Mouse (Mus musculus) kidney, adult 8-10 months (tissue): ENCODE measurements around the gene Fbxl15.
A peak's percentile ranks its signal among the peaks of the same experiment; 100 is the strongest.

Experiments
- DNase-seq, 2 experiments: peaks; one replicate each; pipeline ENCODE4 v3.0.0; 2022

Gene Fbxl15

DNA sequence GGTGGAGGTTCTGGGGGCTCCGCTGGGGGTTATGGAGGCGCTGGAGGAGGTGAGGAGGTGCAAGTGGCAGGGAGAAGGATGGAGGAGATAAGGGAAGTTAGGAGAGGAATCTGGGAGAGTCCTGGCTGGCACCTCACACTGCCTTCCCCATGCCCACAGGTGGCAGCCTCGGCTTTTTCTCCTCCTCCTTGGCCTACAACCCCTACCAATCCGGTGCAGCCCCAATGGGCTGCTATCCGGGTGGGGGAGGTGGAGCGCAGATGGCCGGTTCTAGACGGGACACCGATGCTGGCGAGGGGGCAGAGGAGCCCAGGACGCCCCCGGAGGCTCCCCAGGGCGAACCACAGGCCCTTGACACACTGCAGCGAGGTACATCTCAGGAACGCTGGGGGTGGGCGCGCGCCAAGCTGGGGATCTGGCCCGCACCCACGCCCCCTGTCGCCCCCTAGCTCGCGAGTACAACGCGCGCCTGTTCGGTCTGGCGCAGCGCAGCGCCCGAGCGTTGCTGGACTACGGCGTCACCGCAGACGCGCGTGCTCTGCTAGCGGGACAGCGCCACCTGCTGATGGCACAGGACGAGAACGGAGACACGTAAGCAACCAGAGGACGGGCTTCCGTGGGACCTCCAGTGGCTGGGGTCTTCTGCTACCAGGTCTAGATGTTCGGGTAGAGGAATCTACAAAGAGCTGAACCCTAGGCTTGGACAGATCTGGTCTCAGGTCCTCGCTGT lies 19.1 kb upstream of the Fbxl15 start:
- DNase-seq = peak; percentile 64 to 81

DNA sequence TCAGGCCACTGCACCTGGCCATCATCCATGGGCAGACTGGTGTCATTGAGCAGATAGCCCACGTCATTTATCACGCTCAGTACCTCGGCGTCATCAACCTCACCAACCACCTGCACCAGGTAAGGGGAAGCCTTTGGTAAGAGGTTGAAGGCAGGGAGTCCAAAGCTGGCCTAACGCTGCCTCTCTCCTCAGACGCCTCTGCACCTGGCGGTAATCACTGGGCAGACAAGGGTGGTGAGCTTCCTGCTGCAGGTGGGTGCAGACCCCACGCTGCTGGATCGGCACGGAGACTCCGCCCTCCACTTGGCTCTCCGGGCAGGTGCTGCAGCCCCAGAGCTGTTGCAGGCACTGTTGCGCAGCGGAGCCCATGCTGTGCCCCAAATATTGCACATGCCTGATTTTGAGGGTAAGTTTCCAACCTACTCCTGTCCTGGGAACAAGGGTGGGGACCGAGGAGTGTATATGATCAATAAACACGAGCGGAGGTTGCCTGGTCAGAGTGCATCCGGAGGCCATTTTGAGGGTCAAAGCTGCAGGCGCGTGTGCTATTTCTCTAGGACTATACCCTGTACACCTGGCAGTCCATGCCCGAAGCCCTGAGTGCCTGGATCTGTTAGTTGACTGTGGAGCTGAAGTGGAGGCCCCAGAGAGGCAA lies 18.2 kb upstream of the Fbxl15 start:
- no peak for DNase-seq

DNA sequence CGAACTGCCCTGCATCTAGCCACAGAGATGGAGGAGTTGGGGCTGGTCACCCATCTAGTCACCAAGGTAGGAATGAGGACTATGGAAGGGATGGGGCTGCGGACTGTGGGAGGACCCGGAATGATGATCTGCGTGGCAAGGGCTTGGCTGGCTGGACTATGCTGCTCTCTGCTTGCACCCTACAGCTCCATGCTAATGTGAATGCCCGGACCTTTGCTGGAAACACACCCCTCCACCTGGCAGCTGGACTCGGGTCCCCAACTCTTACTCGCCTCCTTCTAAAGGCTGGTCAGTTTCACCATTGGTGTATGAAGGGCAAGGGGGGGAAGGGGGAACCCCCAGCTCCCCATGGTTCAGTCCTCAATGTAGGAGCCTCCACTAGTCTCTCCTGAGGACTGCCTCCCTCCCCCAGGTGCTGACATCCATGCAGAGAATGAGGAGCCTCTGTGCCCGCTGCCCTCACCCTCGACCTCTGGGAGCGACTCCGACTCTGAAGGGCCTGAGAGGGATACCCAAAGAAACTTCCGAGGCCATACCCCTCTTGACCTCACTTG lies 17.6 kb upstream of the Fbxl15 start:
- DNase-seq = no peak

DNA sequence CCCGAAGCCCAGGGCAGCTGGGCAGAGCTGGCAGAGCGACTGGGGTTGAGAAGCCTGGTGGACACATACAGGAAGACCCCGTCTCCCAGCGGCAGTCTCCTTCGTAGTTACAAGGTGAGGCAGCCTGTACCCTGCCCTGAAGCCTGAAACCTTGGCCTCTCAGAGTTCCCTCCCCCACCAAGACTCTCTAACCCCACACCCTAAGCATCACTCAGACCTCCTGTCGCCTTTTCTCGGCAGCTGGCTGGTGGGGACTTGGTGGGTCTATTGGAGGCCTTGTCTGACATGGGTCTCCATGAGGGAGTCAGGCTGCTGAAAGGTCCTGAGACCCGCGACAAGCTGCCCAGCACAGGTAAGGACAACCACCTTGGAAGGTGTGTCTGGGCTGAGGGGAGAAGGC lies 16.6 kb upstream of the Fbxl15 start:
- no peak for DNase-seq

DNA sequence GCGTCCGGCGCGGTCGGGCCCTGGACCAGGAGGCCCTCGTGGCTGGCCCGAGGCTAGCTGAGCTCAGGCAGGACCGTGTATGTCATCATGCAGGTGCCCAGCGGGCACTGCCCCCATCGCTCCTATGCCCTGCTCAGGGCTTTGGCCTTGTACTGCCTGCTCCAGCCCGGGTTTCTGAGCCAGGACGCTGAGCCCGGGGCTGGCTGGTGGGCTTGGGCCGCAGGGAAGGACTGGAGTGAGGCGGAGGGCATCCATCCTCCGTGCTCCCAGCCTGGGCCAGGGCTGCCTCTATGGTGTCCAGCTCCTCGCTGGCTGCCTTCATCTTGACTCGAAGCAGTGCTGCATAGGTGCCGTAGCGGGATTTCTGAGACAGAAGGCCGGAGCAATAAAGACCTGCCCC lies 15.4 kb upstream of the Fbxl15 start:
- no peak for DNase-seq

DNA sequence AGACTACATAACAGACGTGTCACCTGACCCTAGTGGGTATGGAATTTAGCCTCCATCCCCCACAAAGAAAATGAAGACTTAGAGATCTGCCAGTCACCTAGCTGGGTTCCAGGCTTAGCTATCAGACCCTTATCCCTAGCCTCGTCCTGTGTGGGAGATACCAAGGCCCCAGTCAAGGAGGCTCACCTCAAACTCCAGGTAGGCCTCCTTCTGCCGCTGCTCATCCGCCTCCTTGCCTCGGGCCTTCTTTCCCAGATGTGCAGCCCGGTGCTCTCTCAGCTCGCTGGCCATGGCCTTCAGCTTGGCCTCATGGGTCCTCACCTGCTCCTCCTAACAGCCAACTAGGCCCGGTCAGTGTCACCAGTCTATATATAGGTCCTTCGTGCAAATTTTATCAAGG lies 14.9 kb upstream of the Fbxl15 start:
- DNase-seq = no peak

DNA sequence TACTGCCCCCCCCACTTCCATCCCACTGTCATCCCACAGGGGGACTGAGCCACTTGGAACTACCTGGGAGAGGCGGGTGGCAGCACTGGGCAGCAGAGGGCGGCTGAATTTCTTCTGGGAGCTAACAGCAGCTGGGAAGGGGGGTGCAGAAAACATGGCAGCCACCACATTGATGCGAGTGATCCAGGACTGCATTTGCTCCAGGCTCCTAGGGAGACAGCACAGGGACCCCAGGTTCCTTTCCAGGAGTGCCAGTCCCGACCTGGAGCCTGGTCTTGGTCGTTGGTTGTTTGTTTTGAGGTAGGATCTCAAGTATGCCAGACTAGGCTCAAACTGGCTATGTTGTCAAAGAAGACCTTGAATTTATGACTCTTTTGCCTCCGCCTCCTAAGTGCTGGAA lies 14.4 kb upstream of the Fbxl15 start:
- DNase-seq = no peak

DNA sequence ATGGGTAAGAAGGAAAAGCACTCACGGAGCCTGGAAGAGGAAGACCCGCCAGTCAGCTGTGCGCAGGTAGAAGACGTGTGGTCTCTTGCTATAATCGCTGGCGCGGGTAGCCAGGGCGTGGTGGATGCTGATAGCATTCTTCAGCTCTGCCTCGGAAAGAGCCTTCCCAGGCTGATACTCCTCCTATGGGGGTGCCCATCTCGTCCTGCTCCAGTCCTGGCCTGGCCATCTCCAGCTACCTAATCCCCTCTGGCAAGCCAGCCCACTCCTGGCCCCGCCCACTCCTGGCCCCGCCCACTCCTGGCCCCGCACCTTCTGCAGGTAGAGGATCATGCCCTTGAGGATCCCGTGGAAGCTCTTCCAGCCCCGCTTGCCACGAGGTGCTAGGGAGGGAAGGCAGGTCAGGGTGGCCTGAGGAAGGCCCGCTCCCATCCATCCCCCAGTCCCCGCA lies 13.8 kb upstream of the Fbxl15 start:
- DNase-seq = peak in 1 of 2 experiments; percentile 40

DNA sequence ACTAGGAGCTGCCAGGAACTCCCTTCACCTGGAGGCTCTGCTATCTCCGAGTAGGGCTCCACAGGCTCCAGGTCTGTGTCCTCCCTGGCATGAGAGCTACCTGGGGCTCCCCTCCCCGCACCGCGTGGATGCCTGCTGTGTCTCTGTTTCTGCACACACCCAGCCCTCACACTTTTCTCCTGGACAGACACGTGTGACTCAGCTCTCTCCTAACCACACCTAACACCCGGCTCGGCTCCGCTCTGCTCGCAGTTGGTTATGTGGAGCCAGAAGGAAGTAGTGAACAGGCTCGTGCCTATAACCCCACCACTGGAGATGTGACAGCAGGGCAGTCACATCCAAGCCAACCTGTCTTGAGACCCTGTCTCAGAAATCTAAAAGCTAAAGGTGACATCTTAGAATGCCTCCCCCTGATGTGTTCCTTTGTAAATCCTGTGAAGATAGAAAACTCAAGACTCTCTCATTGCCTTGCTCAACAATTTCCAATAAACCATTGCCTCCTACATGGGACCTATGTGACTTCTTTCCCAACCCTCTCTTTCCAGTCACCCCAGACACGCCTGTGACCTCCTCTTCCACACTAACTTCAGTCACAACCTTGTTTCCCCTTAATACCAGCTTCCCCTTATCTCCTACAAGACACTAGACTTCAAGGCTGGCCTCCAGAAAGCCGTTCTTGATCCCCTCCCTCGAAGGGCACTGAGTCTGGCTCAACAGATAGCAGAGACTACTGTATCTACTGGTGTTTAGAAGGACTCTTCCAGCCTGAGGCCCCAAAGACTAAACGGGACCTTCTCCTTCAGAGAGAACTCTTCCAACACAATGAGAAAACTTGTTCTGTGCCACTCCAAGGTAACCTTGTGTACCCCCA lies 12.9 kb upstream of the Fbxl15 start:
- DNase-seq = no peak

DNA sequence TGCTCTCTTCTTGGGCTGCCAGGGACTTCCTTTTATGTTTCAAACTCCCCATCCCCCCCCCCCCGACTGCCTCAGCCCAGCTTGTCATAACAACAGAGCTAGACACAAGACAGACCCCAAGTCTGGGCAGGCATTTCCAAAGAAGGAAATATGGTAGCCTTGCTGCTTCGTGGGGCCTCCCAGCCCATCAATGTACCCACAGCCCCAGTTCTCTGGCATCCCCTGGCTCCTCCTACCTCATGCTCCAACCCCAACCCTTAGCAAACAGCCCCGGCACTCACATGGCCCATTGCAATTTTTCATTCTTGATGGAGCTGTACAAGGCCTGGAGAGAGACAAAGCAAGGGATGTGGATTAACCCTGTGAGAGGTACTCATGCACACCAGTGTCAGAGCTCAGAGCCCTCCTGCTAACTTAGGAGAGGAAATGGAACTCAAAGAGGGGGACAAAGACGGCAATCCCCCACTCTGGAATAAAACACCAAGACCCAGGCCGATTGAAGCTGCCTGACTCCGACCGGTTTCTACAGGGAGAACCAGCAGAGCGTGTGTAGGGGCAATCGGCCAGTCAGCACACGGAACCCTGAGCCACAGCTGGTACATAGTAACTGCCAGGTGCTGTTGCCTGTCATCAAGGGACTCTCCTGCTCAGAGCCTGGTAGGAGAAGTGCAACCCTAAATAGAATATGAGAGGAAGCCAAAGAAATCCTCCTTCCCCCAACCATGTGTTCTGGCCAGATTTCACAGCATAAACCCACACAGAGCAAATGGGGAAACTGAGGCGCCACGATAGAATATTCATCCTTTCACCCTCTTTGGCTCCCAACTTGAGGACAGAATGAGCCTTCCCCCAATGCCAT lies 12.0 kb upstream of the Fbxl15 start:
- no peak for DNase-seq

DNA sequence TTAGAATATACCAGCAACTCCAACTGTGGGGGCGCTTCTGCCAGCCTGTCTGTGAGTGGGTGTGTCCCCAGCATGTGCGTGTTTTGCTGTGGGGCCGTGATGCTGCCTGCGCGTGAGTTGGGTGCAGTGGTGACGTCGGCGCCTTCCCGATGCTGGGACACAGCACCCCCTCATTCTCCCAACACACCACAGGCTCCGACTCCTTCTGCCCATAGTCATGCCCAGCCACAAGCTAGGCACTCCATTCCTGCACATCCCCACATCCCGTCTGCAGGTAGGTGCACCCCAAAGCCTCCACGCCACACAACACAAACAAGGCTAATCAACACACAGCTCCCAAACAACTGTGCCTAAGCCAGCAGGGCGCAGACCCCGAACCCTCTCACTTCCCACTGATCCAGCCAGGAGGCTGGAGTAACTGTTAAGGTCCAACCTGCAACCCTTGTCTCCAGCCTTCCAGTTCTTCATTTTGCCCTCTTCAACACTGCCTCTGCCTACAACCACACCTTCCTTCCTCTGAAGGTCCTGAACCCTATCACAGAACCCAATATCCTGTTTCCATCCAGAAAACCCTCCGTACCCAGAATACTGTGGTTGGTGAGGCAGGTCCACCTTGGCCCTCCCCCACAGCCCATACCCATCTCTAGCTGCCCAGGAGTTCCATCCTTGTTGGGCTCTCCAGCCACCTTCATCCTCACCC lies 11.0 kb upstream of the Fbxl15 start:
- DNase-seq = no peak

DNA sequence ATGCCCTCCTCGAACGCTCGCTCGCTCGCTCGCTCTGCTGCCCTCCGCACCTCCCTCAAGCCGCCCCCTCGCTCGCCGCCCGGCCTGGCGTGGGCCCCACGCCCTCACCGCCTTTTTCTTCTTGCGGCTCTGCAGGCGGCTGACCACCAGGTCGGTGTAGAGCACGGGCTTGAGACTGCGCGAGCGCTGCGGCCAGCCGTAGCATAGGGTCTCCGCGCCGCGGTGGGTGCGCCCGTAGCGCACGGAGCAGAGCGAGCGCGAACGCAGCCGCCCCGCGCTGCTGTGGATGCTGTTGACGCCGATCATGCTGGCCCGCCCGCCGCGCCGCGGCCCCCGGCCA lies 10.5 kb upstream of the Fbxl15 start:
- DNase-seq = no peak

DNA sequence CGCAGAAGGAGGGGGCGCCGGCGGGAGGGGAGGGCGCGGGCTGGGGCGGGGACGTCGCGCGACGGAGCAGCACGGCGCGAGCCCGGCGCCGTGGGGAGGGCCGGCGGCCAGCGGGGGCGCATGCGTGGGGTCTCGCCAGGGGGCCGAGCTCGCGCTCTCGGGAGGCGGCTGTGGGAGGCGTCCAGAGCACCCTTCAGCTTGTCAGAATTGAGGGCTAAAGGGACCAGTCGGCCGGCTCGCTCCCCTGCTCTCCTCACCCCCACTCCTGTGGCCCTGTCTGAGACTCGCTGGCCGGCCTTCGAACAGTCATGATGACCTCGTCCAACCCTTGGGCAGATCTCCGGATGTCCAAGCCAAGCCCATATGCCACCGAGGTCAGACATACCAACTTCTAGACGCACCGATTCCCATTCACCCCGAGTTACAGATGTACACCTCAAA lies 9.9 kb upstream of the Fbxl15 start:
- no peak for DNase-seq

DNA sequence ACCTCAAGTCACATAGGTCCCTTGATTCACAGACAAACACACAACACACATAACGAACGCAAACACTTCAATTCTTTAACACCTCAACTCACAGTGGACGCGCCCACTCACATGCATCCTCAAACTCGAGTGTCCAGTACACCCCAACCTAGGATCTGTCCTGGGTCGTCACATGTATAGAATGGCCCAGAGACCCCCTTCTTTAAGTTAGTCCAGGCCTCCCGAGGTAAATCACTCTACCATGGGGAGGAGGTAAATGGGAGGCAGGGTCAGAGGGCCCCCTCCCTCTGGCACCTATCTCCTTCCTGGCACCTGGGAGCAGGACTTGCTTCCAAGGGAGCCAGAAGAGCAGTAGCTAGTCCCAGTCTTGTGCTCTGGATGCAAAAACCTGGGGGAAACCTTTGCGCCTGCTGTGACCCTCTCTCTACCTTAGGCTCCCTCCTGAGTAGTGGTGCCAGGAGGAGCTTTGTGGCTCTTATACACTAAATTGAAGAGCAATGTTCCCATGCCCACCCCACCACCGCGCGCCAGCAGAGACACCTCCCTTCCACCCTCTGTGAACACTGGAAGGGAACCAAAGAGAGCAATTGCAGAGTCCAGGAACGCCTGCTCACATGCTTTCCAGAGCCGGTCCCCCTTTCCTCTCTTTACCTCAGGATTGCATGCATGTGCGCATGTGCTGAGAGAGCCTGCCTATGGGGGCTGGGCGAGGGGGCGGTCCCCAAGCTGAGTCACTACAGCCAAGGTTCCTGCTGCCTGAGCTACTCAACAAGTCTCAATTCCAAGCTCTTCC lies 9.2 kb upstream of the Fbxl15 start:
- peak in 1 of 2 experiments; percentile 41 for DNase-seq

DNA sequence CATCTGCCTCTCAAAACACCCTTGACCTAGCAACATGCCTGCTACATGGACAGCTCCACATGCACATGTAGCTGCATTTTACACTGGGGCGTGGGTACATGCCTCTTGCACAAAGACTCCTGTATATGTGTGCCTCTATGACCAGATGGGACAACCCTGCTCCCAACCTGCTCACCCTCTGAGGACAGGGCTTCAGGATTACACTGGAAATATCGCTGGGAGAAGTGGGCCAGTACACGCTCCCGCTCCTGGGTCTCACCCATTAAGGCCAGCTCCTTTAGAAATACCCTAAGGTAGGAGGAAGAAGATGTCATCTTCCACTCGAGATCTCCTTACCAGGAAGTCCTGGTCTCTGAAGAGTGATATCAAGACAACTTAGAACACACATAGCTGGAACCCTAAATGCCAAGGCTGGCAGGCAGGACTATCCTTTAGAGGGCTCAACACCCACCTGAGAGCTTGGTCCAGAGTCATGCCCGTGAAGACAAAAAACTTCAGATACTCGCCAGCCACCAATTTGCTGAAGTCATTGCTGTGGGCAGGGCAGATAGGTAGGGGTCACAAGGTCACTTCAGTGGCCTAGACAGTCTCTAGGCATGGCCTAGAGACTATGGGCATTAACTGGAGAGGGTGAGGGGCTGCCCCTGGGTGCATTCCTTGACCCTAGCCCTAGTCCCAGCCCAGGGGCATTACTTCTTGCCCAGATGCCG lies 7.8 kb upstream of the Fbxl15 start:
- DNase-seq = no peak

DNA sequence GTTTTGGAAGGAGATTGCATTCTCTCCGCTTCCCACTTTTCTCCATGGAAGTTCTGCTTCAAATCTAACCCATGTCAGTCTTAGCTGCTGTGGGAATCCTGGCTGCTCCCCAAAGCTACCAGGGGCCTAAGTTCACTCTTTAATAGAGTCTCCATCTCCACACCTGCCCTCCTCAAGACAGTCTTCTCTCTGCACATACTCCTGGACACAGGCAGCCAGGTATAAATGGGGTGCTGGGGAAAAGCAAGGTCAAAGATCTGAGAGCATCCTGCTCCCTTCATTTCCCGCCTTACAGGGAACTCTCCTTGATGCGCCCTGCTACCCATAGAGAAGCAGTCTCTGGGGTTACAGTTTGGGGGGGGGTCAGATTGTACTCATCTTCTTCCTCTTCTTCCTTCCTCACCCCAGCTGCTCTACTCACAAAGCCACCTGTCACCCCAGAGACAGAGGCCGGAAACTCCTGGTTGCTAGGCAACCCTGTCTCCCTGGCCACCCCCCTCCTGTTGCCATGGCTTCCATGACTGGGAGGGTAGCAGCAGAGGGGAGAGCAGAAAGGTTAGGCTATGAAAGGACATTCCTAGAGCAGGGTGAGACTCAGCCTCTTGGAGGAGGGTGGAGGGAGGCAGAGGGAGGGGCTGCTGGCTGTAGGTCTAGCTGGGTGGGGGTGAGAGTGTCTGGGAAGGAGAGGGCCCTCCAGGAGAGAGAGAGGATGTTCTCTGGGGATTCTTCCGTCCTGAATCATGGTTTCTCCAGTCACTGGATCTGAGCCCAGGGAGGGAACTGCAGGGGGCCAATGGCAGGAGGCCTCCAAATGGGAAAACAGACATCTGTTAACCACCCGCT lies 6.7 kb upstream of the Fbxl15 start:
- no peak for DNase-seq

DNA sequence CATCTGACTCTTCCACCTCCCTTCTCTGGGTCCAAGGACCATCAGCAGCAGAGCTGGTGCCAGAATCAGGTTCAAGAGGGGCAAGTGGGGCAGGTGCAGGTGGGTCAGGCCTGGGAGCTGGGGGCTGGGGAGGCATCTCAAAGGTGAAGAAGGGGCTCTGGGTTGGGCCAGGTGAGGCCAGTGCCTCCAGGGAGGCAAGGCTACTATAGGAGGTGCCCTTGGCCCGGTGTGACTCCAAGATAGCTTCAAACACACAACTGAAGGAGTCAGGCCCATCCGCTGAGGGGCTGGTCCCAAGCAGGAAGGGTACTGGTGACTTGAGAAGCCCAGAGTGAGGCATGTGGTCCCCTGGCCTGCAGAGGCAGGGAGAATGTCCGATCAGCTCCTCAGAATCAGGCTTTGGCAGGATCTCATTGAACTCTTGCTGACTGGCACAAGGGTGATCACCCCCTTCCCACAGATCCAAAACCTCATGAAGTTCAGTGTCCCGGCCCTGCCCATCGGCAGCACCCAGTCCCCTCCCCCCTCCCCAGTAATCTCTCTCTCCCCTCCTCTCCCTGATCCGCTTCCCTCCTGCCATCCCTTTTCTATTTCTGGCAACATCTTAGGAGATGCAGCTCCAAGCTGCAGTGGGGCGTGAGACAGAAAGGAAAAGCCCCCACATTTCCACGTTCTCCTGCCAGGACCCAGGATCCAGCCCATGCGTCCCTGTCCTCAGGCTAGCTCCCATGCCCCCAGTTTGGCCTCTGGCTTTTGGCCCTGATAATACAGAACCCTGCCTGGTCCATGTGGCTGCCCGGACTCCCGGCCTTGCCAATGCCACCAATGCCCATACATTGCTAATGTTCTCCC lies 5.6 kb upstream of the Fbxl15 start:
- no peak for DNase-seq

DNA sequence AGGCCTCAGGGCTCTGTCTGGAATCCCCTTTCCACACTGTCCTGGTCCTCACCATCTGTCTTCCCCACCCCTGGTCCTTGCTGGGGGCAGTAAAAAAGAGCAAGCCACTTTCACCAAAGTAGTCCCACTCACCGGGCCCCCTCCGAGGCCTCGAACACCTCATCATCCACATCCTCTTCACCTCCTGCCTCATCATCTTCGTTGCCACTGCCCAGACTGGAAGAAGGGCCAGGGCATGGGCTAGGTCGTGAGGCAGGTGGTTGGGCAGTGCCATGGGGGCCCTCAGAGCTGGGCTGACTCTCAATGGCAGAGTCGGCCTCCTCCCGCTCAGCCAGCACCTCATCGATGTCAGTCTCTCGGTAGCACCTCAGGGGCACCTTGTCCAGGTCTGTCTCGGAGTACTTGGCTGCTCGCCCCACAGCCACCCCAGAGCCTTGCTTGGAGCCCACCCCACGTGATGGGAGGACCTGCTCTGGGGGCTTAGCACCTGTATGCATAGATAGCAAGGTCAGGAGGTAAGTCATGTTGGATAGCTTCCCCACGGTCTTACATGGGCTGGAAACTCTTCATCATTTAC lies 4.9 kb upstream of the Fbxl15 start:
- DNase-seq = no peak
